Mouse (Mus musculus) naive thymus-derived CD4-positive, alpha-beta T cell, adult 5 months (primary cell): ENCODE data around the gene Tespa1. TPM values are rescaled to one million over a fixed set of nuclear protein-coding genes. Genes with fewer than 3 reads are reported as not detected.

Source experiments
- polyA plus RNA-seq: library from polyadenylated mRNA; unstranded; fragments of 100-300 nt; shearing (Covaris generic); gene quantifications from one replicate; pipeline ENCODE4 v1.2.1, GENCODE M21; 2017

Tespa1 gene
- 208 TPM for polyA plus RNA-seq

GRCm38 (mm10) chr10:130322637-130323036, at the start of gene Tespa1:
Tespa1 (plus strand) TSS chr10:130322870.

GRCm38 (mm10) chr10:130280066-130280465, 42.6 kb upstream of the Tespa1 start, which contains the start of gene Neurod4:
Neurod4 (minus strand) TSS chr10:130280240.

GRCm38 (mm10) chr10:130394232-130394631, 71.6 kb downstream of the Tespa1 start, which contains the start of gene Vmn2r84:
Vmn2r84 (minus strand) TSS chr10:130394332.

Other genes starting within 250 kb of the Tespa1 start
- gene Olfr823, start 207.5 kb upstream of the Tespa1 start, polyA plus RNA-seq = not detected
- gene Olfr824, start 192.9 kb upstream of the Tespa1 start, polyA plus RNA-seq = not detected
- gene Olfr825, start 156.1 kb upstream of the Tespa1 start, polyA plus RNA-seq = not detected
- gene Olfr826, start 138.7 kb upstream of the Tespa1 start, polyA plus RNA-seq = 0.30 TPM
- not detected for gene Olfr827, start 108.5 kb upstream of the Tespa1 start, polyA plus RNA-seq
- not detected for gene Neurod4, start 42.6 kb upstream of the Tespa1 start, polyA plus RNA-seq
- gene Vmn2r84, start 71.5 kb downstream of the Tespa1 start, polyA plus RNA-seq = 0.17 TPM
- gene Vmn2r85, start 106.8 kb downstream of the Tespa1 start, polyA plus RNA-seq = not detected
- gene Vmn2r86, start 133.2 kb downstream of the Tespa1 start, polyA plus RNA-seq = not detected
- gene Vmn2r87, start 174.5 kb downstream of the Tespa1 start, polyA plus RNA-seq = not detected